Mouse (Mus musculus): ENCODE data around the gene Npr3.

Npr3 gene

DNA sequence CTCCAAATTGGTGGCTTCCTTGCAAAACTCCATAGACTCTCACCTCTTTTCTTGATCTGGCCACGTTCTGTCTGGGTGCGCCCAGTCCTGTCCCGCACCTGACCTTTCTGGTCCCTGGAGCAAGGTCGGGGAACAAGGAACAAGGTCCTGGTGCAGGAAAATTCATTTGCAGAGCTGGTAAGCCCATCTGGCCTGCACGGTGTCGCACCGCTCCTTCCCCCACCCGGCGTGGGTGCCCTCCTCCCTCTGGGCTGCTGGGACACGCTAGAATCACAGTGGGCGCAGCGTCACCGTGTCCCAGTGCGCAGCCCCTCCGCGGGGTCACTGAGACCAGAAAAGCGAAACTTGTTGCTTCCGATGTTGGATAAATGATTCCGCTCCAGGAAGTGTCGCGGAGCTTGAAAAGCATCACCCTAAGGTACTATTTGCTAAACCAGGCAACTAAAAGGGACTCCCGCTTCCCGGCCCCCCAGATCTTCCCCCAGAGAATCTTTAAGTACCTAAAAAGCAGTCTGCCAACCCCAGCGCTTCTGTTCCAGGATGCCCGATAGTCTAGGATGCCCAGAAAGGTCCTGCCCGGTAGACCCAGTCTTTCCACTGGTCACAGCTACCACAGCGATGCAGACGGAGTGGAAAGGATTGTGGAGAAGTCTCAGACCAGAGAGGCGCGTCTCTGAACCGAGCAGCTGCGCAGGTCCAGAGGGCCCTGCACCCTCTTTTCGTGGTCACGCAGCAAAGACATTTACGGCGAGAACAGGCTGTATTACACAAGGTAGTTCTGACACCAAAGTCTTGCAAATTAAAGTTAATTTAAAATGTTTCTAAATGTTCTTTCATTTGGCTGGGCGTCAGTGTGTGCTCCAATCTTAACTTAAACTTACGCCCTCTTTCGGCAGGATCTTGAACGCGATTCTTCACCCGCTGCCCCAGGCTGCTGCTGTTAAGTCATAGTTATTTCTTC is at the start of gene Npr3:
Gene Npr3 (minus strand): TSS at position 717 of the 961 bp plus-strand sequence.
- DNase-seq (ENCODE audit: low spot score), result peak; percentile 30

DNA sequence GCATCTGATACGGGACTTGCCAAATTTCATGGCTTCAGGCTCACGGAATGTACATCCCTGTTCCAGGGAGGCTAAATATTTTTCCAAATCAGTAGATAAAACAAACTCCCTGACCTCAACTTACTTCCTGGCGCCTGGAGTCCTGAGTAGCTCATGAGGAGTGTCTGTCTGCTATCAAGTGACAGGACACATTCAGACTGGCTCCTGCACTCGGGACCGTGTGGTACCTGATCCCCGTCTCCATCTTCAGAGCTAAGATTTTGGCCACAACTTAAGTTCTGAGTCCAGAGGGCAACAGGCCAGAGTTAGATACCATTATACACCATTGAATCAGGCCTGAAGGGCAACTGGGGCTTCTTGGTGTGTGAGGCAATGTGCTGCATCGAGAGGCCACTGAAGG is 49.0 kb upstream of the Npr3 start:
- no peak for DNase-seq (ENCODE audit: low spot score)

DNA sequence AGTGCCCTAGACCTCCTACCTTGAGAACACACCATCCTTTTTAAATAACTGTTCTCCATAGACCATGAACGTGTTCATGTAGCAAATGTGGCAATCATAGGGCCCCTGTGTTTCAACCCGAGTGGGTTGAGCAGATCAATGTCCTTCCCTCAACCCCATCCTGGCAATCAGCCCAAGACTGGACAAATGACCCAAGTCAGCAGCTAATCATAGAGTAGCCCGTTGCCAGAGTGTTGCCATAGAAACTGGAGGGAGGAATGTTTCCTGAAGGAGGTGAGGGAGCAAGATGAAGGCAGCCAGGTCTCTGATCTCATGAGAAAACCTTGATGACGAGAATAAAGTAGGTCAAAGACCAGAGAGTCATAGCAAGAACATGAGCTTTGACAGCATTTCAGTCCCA is 47.1 kb upstream of the Npr3 start:
- DNase-seq (ENCODE audit: low spot score), result no peak

DNA sequence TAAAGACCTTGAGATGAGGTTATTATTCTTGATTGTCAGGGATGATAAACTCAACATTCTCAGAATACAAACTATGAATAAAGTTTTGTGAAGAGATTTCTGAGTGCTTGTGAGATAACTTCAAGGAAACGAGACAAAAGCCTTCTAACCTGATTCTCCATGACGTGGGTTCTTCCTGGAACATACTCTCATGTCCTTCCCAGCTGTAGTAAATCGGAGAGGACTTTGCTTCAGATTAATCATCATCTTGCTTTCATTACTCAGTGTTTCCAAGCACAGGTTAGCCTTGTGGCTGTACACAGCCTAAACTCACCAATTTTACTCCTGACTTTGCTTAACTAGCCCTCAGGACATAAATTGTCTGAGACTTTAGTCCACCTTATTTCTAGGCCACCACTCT is 45.1 kb upstream of the Npr3 start:
- DNase-seq (ENCODE audit: low spot score), result no peak

DNA sequence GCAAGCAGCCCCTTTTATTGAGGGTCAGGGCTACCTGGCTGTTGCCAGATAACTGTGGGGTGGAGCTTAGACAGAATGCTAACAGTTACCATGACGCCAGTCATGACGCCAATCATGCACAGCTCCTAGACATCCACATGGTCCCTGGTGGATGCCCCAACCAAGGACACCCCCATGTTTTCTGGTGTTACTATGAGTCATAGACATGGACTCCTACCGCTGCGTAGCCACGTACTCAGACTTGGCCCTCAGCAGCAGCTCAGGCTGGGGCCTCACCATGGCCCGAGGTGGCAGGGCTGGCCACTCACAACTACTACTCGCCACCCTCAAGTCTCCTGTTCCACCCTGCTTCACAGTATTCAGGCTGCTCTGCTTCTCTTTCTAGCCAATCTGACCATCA is 44.1 kb upstream of the Npr3 start:
- DNase-seq (ENCODE audit: low spot score), result no peak

DNA sequence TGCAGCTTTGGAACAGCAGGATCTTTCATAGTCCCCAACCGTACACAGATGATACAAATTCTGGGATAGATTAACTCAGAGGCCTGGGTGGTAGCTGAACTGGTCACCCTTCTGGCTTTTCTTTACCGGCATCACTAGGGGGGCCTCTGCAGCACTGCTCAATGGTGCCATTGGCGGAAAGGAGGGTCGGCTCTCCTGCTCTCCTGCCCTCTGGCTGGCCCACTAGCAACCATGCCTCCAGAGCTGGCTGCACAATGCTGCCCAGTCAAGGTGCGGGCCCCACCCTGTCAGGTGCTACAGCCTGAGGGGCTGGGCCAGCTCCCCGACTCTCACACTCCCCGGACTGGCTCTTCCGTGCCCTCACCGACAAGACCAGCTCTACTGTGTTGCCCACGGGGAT is 43.1 kb upstream of the Npr3 start:
- no peak for DNase-seq (ENCODE audit: low spot score)

DNA sequence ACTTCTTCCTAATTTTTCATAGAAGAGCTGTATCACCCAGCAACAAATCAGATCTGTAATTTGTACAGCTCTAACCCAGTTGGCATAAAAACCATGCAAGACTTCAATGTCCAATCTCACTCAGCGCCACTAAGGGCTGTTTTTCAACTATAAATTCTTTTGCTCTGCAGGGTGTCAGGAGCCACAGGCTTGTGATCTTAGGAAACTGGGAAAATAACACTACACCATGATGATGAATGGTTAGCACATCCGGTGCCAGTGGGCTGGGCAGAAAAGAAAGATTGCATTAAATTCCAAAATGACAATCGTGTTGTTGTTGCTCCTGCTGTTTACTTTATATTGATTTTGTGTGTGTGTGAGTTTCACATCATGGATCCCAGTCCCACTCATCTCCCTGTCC is 42.4 kb upstream of the Npr3 start:
- no peak for DNase-seq (ENCODE audit: low spot score)

DNA sequence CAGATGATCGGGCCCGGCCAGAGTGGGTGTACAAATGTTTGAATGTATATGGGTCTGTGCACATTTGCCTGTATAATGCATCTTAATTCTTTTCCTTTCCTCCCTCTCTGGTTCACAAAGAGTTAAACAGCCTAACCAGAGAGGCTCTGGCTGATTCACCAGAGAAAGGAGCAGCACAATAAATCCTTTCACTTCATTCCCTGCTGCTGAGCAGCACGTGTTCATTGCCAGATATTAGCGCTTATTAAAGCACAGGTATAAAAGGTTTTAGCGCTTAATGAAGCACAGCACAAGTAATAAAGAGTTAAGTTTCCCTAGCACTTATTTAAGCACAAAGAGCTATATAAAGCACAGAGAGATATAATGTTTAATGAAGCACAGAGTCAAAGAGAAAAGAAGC is 33.8 kb upstream of the Npr3 start:
- DNase-seq (ENCODE audit: low spot score), result no peak

DNA sequence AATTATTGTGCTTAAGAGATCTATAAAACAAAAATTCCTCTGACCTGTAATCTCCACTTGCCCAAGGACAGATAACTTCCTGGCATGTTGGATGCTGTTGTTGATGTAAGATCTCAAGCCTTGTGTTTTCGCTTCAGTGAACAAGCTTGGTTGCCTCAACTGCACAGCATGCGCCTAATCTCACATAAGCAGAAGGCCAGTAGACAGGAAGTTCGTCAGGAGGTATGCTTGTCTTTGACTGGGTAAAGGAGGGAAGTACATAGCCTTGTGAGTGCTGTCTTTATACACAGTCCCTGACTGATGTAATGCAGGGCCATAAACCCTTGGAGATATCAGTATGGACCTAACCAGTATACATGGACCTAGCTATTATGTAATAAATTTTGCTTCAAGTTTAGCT is 20.7 kb upstream of the Npr3 start:
- no peak for DNase-seq (ENCODE audit: low spot score)

DNA sequence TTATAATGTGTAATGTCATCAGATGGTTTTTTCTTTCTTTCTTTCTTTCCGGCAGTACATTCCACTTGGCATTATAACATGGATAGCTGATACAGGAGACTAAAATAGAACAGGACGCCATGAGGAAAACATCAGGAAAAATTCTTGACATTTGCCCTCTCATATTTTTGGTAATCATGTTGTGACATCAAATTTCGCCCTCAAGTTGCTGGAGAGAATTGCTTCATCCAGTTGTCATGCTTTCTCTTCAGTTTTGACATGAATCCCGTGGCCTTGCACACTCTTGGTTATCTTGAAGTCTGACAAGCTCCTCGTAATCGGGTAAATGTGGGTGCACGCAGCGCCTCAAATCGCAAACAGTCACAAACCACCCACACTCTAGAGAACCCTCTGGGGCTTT is 7.0 kb upstream of the Npr3 start:
- no peak for DNase-seq (ENCODE audit: low spot score)

DNA sequence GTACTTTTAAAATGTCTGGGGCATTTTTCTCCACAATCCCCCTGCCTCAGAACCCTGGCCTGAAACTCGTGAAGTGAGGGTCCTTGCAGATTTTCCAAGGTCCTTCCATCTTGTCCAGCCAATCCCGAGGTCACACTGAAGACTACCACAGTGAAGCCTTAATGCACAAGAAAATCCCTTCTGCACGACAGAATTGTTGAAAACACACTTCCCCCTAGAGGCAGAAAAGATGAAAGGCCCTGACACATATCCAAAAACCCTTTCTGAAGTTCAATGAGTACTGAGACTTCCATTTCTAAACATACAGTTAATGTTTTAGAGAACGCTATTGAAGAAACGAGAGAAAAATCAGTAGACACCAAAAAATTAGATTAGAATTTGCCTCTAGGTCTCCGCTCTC is 2.8 kb upstream of the Npr3 start:
- DNase-seq (ENCODE audit: low spot score), result no peak

DNA sequence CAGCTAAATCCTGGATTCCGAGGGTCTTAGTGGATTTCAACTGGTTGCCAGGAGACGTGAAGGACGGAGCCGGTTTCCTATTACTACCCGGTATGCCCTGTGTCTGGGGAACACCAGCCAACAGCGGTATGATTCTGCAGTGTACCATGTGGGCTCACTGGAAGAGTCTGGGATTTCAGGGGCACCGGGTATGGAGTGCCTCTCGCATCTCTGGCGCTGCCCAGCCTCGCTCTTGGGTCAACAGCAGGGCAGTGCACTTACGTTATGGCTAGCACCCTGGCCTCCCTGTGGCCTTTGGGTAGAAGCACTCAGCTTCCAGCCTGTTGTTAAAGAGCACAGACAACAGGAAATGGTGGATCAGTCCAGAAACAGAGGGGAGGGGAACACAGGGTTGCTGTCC is 1.1 kb upstream of the Npr3 start:
- no peak for DNase-seq (ENCODE audit: low spot score)

DNA sequence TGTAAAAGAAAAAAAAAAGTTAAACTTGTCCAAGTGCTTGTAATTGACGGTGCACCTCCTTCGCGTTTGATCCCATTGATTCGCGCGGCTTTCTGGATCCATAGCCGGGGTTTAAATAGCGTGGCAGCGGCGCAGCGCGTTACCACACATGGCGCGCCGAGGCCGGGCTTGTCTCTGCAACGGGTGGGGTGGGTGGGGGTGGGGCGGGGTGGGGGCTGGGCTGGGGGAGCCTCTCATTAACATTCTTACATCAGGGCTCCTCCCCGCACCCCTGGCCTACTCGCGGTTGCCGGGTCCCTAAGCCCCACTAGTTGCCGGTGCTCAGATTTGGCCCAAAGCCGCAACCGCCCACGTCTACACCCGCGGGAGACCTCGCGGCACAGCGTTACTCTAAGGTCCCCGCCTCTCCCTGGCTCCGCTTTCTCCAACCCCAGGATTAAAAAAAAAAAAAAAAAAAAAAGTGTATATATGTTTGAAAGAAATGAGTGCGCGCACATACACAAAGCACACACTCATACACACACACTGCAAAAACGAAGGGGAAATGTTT is 991 bp downstream of the Npr3 start:
- DNase-seq (ENCODE audit: low spot score), result peak; percentile 29

DNA sequence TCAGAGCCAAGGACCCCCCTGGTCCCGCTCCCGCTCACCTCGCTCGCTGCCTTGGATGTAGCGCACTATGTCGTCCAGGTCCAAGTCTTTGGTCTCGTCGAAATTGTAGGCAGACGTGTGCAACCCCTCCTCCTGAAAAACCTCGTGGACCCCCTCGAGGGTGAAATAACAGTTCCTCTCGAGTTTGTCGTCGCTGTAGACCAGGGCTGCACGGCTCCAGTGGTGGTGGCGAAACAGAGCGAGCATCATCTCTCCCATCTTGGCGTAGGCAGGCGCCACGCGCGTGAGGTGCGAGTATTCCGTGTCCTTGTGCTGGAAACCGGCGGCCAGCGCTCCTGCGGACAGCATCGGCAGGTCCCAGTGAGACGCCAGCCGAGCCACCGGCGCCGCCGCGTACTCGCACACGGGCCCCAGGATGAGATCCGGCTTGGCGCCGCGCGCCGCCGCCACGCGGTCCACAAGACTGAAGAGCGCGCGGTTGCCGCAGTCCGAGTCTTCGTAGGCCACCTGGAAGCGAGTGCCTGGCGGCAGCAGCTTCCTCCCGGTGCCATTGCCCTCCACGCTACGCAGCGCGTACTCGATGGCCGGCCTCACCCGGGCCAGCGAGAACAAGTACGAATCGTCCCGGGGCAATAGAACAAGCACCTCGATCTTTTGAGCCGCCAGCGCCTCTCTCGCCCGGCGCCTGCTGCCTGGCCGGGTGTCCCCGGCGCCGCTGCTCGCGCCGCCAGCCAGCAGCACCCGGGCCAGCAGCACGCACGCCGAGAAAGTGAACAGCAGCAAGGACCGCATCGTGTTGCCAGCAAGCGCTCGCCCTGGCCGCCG is 2.0 kb downstream of the Npr3 start:
- peak; percentile 47 for DNase-seq (ENCODE audit: low spot score)

DNA sequence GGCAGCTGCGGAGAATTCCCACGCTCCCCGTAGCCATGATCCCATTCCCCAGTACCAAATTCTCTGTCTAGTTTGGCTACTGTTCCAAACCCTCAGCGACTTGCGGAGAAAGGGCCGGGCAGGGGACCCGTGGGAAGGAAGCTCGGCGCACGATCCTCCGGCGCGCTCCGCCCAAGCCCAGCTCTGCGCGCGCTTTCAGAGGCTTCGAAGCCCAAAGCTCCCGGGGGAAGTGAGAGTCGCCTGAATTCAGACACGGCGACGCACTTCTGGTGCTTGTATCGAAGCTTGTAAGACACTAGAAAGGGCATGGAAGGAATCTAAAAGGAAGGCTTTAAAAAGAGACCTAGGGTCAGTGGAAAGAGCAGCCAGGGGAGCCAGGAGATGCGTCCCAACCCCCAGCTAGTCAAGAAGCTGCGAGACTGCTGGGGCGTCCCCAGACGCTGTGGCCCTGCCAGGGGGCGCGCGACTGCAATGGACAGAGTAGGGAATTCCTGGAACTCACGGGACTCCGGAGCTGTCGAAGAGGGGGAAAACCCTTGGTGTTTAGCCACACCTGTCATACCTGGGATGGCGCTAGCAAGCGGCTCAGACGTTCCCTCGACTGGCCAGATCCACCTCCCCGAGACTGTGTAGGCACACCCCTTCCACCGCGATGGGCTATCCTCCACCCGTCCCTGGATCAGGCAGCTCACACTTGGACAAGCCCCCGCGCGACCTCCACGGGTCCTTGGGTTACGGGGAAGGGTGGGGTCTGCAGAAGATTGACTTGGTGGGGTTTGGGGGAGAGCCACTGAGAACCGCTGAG is 2.8 kb downstream of the Npr3 start:
- DNase-seq (ENCODE audit: low spot score), result peak; percentile 41

DNA sequence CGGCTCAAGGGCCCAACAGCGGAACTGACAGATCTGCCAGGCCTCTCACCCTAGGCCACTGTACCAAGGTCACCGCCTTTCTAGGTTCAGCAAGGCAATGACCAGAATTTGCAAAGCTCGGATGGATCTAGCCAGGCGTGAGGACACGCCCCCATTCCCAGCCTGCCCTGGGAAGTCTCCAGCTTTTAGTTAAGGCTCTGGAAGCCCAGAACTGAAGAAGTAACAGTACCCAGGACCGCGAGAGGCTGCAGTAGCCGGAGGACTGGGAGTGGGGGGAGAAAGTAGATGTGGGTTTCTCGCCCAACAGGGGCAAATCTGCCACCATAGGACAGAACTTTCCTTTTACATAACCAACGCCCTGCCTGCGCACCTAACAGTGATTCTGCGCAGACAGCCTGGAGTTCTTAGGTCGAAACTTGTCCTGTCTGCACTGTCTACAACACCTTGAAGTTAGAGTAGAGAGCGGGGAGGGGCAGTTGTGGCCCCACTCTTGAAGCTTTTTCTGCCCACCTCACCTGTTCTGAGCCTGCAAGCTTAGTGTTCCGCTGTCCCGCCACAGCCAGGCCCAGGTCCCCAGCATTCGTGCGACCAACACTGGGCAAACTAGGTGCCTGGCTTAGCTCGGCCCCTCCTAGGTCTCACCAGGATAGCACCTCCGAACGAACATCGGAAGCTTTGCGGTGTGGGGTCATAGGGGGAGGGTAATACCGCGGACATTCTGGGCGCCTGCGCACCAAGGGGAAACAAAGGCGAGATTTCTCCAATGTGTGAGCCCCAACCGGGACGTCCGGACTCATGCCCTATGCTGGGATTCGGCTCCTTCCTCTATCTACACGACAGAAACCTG is 3.7 kb downstream of the Npr3 start:
- no peak for DNase-seq (ENCODE audit: low spot score)

DNA sequence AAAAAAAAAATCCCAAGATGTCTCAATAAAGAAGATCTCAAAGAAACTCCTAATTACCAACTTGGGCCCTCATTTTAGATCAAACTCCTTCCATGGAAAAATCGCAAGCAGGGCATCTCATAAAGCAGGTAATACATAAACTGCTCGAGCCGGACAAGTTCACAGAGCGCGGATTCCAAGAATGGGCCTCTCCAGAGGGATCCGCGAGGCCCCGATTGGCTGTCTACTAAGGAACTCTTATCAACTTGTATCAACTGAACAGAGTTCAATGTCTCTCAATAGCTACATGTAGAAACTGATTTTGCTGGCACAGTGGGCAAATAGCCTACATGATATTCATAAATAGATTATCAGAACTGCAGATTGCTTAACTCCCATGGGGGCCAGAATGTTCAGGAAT is 9.5 kb downstream of the Npr3 start:
- no peak for DNase-seq (ENCODE audit: low spot score)

DNA sequence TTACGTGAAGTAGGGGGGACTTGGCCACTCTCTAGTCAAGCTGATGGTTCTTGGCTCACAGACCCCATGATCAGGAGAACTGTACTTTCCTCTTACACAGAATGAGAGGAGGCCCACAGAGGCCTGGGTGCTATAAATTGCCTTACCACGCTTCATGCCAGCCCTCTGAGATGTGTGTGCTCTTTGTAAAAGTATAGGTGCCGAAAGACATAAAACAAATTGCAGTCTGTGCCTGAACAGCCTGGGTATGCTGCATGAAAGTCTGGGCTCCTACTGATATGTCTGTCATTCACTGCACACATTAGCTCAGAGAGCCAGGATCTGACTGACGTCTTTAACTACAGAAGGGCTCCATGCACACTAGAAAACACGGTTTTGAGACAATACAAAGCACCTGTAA is 9.9 kb downstream of the Npr3 start:
- DNase-seq (ENCODE audit: low spot score), result no peak

DNA sequence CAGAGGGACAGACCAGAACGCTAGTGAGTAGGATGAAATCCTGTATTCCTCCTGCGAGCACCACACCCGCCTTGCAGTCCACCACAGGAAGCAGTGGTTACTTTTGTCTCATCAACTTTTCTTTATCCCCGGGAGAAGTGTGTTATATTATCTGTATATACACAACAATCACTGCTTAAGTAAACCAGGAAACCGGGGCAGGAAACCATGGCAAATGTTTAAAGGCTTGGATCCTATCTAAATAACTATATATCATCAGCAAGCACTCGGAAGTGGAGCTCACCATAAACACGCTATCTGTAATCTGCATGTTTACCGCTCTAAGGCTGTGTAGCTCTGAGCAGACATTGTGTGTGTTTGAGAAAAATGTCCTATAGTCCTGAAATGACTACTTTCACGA is 13.1 kb downstream of the Npr3 start:
- DNase-seq (ENCODE audit: low spot score), result no peak

DNA sequence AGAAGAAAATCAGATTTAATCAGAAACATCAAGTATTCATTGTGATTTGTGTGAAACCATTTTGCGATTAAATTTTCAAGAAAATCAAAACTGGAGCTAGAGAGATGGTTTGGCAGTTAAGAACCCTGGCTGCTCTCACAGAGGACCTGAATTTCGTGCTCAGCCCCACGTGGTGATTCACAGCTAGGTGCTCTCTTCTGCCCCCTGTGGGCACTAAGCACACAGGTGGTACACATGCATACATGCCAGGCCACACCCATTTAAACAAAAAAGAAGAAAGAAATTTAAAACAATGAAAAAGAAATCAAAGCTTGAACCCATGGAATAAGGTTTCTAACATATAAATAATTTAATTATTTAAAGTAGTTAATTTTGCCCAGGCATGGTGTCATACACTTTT is 15.7 kb downstream of the Npr3 start:
- DNase-seq (ENCODE audit: low spot score), result no peak

Measured in ovary, postnatal 36 days (tissue).